Mouse (Mus musculus): Measurements from ENCODE around the gene Car12.
"Not testable (repeated sequence)": the region's sequence is repeated elsewhere in the genome, so short reads cannot be mapped to it uniquely, and the experiment has no call there.

The Car12 gene

GRCm38 (mm10) chr9:66784552-66784951, 71.1 kb downstream of the Car12 start:
- not testable (repeated sequence) for DNase-seq

DNA sequence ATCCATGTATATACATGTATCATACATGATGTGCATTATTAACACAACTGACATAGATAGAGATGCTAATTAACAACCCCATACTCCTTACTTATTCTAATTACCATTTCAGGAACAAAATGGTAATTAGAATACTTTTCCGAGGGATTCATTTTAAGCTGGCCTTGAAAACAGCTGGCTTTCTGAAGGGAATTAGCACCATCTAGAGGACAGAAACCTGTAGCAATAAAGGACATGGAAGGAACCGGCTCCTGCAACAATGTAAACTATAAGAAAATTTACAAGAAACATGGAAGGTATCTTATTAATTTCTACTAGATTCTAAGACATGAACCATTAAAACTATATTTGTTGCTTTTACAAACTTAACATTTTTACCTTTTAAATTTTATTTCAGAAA, 74.3 kb downstream of the Car12 start:
- DNase-seq, result no peak

- no peak for DNase-seq
These were observed 81.4 kb downstream of the Car12 start for GRCm38 (mm10) chr9:66794629-66795463.

DNA sequence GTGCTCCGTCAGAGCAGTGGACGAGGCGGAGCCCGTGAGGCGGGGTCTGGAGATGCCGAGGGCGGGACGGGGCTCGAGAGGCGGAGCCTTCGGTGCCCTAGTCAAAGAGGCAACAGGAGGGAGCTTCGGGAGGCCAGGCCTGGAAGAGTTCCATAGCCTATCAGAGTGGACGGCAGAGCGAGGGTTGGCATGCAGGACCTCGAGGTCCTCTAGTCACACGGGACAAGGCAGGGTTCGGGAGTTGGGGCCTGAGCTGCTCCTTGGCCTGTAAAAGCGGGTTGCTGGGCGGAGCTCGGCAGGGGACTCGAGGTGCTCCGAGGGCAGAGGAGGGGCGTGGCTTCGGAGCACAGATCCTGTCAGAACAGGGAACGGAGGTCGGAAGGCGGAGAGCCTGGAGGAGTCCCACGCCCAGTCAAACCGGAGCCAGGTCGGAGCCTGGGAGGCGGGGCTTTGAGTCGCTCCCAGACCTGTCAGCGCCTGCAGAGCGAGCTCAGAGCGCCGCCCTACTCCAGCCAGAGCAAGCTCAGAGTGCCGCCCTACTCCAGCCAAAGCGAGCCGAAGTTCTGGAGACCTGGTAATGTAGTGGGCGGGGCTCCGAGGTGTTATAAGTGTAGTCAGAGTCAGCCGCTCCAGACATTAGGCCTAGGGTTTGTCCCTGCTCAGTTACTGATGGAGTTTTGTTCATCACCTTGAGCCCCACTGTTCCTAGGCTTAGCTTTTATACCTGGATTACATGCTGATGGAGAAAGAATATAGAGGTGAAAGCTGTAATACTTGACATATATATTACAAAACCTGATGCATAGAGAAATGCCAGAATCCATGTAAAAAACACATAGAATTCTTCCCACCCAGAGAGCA, 82.2 kb downstream of the Car12 start, which contains the start of gene Aph1b:
Aph1b (minus strand) TSS at position 27 of the 861 bp plus-strand sequence.
- peak; percentile 98 to 99 for DNase-seq

- no peak for DNase-seq
These were observed 83.3 kb downstream of the Car12 start, which contains the start of gene Gm10647 for GRCm38 (mm10) chr9:66796739-66797138. TSS of gene Gm10647 (plus strand) at chr9:66797039.

DNA sequence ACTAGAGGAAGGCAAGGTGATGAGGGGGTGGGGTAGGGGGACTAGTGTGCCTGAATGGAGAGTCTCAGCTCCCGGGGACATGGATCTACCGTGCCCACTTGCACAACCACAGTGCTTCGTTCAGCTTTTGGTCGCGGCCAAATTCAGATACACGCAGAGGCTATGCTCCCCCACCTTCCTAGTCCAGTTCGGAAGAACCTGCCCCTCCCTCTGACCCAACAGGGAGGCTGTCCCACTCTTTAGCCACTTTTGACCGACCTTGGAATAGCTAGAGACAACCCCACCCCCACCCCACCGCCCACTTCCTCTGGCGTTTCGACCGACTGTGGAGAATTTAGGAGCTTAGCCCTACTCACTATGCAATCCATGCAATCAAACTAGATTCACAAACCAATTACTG, 88.5 kb downstream of the Car12 start:
- DNase-seq, result no peak

DNA sequence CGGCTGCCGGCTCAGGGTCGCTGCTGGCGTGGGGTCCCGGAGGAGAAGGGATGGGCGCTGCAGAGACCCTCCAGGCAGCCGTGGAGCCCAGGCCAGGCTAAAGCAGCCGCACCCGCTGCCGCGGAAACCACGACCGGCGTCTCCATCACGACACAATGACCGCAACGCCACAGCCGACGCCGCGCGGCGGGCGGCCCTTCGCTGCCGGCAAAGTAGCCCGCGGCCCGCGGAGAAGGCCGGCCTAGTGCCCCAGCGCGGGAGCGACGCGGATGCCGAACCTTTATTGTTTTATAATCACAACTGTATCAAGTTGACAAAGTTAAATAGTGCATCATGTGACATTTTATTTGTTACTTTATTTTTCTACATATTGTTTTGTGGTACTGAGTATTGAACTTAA, 92.5 kb downstream of the Car12 start:
- not testable (repeated sequence) for DNase-seq

GRCm38 (mm10) chr9:66813392-66813791, 99.9 kb downstream of the Car12 start:
- DNase-seq, result no peak

Data from lung, adult 18-20 months (tissue).